Mouse (Mus musculus): ENCODE data around the gene Lclat1. TPM values are rescaled to one million over a fixed set of nuclear protein-coding genes. Genes with fewer than 3 reads are reported as not detected.
A peak's percentile ranks its signal among the peaks of the same experiment; 100 is the strongest.
"Not testable (repeated sequence)": the region's sequence is repeated elsewhere in the genome, so short reads cannot be mapped to it uniquely, and the experiment has no call there.

The Lclat1 gene
- total RNA-seq, 2 experiments from 2014 or later = 33.8 to 37.2 TPM

DNA sequence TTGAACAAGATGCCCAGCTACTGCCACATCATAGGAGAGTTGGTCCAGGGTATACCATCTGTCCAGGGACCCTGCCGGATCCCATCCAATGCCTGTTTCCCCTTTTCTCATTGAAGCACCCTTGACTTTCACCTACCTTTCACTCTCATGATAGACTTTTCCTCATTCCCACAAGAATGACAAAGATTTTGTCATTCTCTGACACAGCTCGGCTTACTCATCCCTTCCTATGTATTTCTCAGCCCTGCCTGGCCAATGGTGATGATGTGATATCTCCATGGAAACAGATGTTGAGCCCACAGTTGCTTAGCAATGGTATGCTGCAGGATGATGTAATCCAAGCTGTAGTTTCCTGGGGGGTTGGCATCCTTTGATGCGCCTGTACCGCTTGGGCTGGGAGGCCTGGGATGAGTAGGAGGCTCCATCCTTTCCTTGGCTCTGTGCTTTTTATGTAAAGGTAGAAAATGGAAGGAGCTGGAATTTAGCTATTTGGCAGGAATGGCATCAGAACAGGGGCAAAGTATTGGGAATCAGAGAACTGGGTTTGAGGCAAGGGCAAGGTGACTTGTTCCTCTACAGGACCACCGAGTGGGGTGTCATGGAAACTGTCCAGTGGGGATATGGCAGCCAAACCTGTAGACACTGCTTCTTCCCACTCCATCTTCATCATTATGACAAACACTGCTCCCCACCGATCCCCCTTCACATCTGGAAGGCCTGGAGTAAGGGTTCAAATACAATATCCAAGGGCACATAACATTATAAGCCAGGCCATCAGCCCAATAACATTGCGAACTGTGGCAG lies 164.2 kb downstream of the Lclat1 start:
- DNase-seq (ENCODE audit: low spot score in 2 of 2) = peak; percentile 53 to 76

DNA sequence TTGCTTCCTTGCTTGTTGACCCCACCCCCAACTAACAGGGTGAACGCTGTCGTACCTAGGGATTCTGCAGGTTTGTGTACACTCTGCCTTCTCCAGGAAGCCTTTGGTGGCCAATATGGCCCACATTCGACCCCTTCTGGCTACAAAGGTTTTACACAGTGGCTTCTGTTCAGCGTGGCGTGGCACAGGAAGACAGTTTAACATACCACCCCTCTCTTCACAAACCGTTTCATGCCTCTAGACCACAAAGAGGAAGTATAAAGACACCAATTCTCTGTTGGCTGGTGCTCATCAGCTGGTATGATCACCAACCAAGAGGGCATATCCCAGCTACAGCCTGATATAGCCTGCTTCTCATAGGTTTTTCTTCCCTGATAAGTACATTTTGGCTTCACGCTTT lies 166.0 kb downstream of the Lclat1 start:
- DNase-seq (ENCODE audit: low spot score in 2 of 2) = no peak

DNA sequence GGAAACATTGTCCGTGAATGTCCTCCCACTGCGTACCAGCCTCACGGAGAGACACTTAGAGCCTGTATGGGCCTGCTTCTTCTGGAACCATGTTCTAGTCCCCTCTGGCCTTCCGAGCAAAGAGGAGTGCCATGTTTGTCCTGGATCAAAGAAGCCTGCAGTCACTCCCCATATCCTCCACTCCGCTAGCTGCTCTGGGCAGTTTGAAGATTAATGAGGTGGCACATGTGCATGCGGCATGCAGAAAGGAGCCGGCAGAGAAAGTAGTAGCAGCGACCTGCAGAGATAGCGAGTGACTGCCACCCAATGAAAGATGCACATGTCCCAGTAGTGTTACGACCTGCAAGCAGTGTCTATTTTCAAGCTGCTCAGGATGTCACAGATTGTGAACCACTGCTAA lies 167.3 kb downstream of the Lclat1 start:
- DNase-seq (ENCODE audit: low spot score in 2 of 2) = no peak

DNA sequence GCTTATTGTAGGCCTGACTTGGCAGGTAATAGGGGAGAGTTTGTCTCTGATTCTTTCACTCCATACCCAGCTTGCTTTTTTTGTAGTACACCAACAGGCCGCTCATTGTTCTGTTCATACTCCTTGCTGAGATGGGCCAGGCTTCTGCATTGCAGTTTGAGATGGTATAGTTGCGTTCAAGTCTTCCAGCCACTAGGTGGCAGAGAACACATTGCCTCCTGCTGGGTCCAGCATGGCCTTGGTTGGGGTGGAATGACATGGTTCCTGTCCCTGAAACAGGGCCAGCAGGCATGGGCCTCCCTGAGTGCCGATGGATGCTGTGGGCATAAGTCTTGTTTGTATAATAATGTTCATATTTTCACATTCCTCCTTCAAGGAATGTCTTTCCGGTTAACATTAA lies 170.0 kb downstream of the Lclat1 start:
- no peak for DNase-seq (ENCODE audit: low spot score in 2 of 2)

DNA sequence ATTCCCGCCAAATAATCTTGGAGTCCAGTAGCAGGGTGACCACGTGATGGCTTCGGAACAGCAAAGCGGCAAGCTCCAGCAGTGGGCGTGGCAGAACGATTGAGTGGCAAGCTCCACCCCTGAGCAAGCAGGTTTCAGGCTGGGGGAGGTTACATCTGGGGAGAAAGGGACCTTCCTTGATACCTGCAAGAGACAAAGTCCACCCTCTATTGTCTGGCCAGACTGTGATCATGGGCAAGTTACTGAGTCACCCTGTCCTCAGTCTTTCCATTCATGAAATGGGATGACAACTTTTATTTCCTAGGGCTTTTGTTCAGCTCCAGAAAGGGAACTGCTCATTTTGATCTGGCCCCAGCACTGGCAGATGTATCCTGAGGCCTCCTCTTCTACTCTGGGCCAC lies 174.9 kb downstream of the Lclat1 start:
- DNase-seq (ENCODE audit: low spot score in 2 of 2) = not testable (repeated sequence)

DNA sequence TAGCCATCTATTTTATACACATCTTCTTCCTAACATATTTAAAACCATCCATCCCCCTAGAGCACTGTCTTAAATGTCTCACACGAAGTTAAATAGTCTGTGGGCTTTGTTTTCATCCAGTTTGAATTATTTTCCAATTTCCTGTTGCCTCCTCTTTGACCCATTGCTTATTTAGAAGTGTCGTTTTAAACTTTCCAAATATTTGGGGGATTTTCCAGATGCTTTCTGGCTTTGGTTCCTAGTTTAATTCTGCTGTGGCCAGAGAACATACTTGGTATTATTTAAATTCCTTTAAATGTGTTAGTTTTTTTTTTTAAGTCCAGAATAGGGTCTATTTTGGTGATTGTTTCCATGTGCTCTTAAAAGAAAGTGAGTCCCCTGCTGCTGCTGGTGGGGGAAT lies 176.5 kb downstream of the Lclat1 start:
- no peak for DNase-seq (ENCODE audit: low spot score in 2 of 2)

Other genes starting within 250 kb of the Lclat1 start
- 10 to 100 TPM; 41.2 to 44.2 TPM for gene Lbh, start 189.7 kb upstream of the Lclat1 start, total RNA-seq (2021)

Measured in layer of hippocampus, postnatal 14 days (tissue).